Mouse (Mus musculus) activated CD4-positive, CD25-positive, alpha-beta regulatory T cell, adult 4 months (primary cell): ENCODE data around the gene Gm10439. TPM values are rescaled to one million over a fixed set of nuclear protein-coding genes. Genes with fewer than 3 reads are reported as not detected.
"Not testable (repeated sequence)": the region's sequence is repeated elsewhere in the genome, so short reads cannot be mapped to it uniquely, and the experiment has no call there.

Experiments used
- ATAC-seq: one replicate; pipeline ENCODE4 v1.8.0; 2017
- polyA plus RNA-seq, 2 experiments: library from polyadenylated mRNA; unstranded; fragments of 100-300 nt; shearing (Covaris generic); gene quantifications; one replicate each; pipeline ENCODE4 v1.2.1; 2017

Gm10439 gene
- not detected for polyA plus RNA-seq

DNA sequence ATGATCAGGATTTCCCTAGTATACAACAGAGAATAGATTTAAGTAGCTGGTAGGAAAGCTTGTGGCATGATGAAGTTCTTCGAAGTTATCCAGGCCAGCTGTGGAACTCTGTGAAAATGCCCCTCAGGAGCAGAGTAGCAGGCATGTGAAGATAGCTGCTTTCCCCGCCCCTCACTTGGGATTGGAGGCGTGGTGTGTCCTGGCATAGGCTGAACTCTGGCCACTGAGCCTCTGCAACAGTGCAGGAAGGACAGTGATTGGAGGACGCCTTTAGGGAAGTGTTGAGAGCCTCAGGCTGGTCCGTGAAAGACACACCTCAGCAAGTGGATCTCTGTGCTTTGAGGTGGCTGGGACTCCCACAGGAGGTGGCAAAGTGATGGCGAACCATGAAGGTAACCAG, at the start of gene Gm10439:
Gm10439 (plus strand) TSS at position 301 of the 400 bp plus-strand sequence.
- not testable (repeated sequence) for ATAC-seq

Other genes starting within 250 kb of the Gm10439 start
- gene Gm15085, start 147.0 kb upstream of the Gm10439 start, polyA plus RNA-seq = not detected
- gene Gm15097, start 189.9 kb downstream of the Gm10439 start, polyA plus RNA-seq = not detected